Mouse (Mus musculus): Measurements from ENCODE around the gene Tsc22d4.
A peak's percentile ranks its signal among the peaks of the same experiment; 100 is the strongest.
"Not testable (repeated sequence)": the region's sequence is repeated elsewhere in the genome, so short reads cannot be mapped to it uniquely, and the experiment has no call there.

Tsc22d4 gene

GRCm38 (mm10) chr5:137745214-137746171 lies at the start of gene Tsc22d4:
TSS of gene Tsc22d4 (plus strand) at chr5:137745730.
- peak; percentile 71 for DNase-seq (ENCODE audit: low read depth, low spot score)

GRCm38 (mm10) chr5:137695930-137696329 lies 49.6 kb upstream of the Tsc22d4 start:
- no peak for DNase-seq (ENCODE audit: low read depth, low spot score)

GRCm38 (mm10) chr5:137699080-137699479 lies 46.5 kb upstream of the Tsc22d4 start:
- no peak for DNase-seq (ENCODE audit: low read depth, low spot score)

- no peak for DNase-seq (ENCODE audit: low read depth, low spot score)
Measured at GRCm38 (mm10) chr5:137699850-137700249, 45.7 kb upstream of the Tsc22d4 start.

GRCm38 (mm10) chr5:137705242-137705641 lies 40.3 kb upstream of the Tsc22d4 start:
- no peak for DNase-seq (ENCODE audit: low read depth, low spot score)

GRCm38 (mm10) chr5:137706913-137707633 lies 38.5 kb upstream of the Tsc22d4 start:
- no peak for DNase-seq (ENCODE audit: low read depth, low spot score)

GRCm38 (mm10) chr5:137713454-137713853 lies 32.1 kb upstream of the Tsc22d4 start:
- DNase-seq (ENCODE audit: low read depth, low spot score), result no peak

GRCm38 (mm10) chr5:137715685-137716084 lies 29.8 kb upstream of the Tsc22d4 start:
- DNase-seq (ENCODE audit: low read depth, low spot score), result no peak

- DNase-seq (ENCODE audit: low read depth, low spot score), result no peak
Measured at GRCm38 (mm10) chr5:137718020-137718790, 27.3 kb upstream of the Tsc22d4 start.

- no peak for DNase-seq (ENCODE audit: low read depth, low spot score)
Measured at GRCm38 (mm10) chr5:137719088-137719487, 26.4 kb upstream of the Tsc22d4 start.

- not testable (repeated sequence) for DNase-seq (ENCODE audit: low read depth, low spot score)
Measured at GRCm38 (mm10) chr5:137720558-137721164, 24.9 kb upstream of the Tsc22d4 start.

GRCm38 (mm10) chr5:137723840-137724239 lies 21.7 kb upstream of the Tsc22d4 start:
- no peak for DNase-seq (ENCODE audit: low read depth, low spot score)

- DNase-seq (ENCODE audit: low read depth, low spot score), result no peak
Measured at GRCm38 (mm10) chr5:137726767-137727166, 18.8 kb upstream of the Tsc22d4 start.

- DNase-seq (ENCODE audit: low read depth, low spot score), result no peak
Measured at GRCm38 (mm10) chr5:137733638-137734288, 11.8 kb upstream of the Tsc22d4 start.

GRCm38 (mm10) chr5:137734289-137735061 lies 11.1 kb upstream of the Tsc22d4 start:
- DNase-seq (ENCODE audit: low read depth, low spot score), result no peak

- DNase-seq (ENCODE audit: low read depth, low spot score), result no peak
Measured at GRCm38 (mm10) chr5:137737400-137737940, 8.1 kb upstream of the Tsc22d4 start.

- no peak for DNase-seq (ENCODE audit: low read depth, low spot score)
Measured at GRCm38 (mm10) chr5:137738516-137738915, 7.0 kb upstream of the Tsc22d4 start.

GRCm38 (mm10) chr5:137739471-137739870 lies 6.1 kb upstream of the Tsc22d4 start:
- DNase-seq (ENCODE audit: low read depth, low spot score), result no peak

- DNase-seq (ENCODE audit: low read depth, low spot score), result no peak
Measured at GRCm38 (mm10) chr5:137740506-137740905, 5.0 kb upstream of the Tsc22d4 start.
